Mouse (Mus musculus) hindbrain, embryonic 16.5 days (tissue): Measurements from ENCODE around the gene Treh. TPM values are rescaled to one million over a fixed set of nuclear protein-coding genes. Genes with fewer than 3 reads are reported as not detected.
A peak's percentile ranks its signal among the peaks of the same experiment; 100 is the strongest.

Source experiments
- ATAC-seq: fragments of 200-750 bp; cut with Nextera tagmentation; 2 replicates; pipeline ENCODE4 v1.8.0; 2017; ENCODE audit warnings: moderate TSS enrichment, moderate library complexity
- H3K27ac ChIP-seq: fragments of 300-500 bp; sonication (generic); 2 replicates; pipeline ENCODE4 v1.5.1; 2014; ENCODE audit warnings: low read depth, mild to moderate bottlenecking, control low read depth, low read length, moderate library complexity
- H3K27me3 ChIP-seq: fragments of 300-500 bp; sonication (generic); replicated peaks from 2 replicates; pipeline ENCODE4 v1.6.1; 2014; ENCODE audit warnings: low read length; ENCODE audit not compliant: control insufficient read depth, insufficient read depth
- H3K36me3 ChIP-seq: fragments of 300-500 bp; sonication (generic); 2 replicates; pipeline ENCODE4 v1.6.1; 2014; ENCODE audit warnings: mild to moderate bottlenecking, low read length, moderate library complexity, mixed read lengths; ENCODE audit not compliant: control insufficient read depth, insufficient read depth
- H3K4me1 ChIP-seq: fragments of 300-500 bp; sonication (generic); 2 replicates; pipeline ENCODE4 v1.6.1; 2014; ENCODE audit warnings: low read depth, low read length; ENCODE audit not compliant: control insufficient read depth, insufficient read depth
- H3K4me2 ChIP-seq: fragments of 300-500 bp; sonication (generic); 2 replicates; pipeline ENCODE4 v1.6.1; 2014; ENCODE audit warnings: mild to moderate bottlenecking, low read length, control low read depth, moderate library complexity
- H3K4me3 ChIP-seq: fragments of 300-500 bp; sonication (generic); 2 replicates; pipeline ENCODE4 v1.5.1; 2014; ENCODE audit warnings: mild to moderate bottlenecking, low read length, control low read depth, moderate library complexity
- H3K9ac ChIP-seq: fragments of 300-500 bp; sonication (generic); 2 replicates; pipeline ENCODE4 v1.6.1; 2014; ENCODE audit warnings: low read depth, mild to moderate bottlenecking, control low read depth, low read length, moderate library complexity
- H3K9me3 ChIP-seq: fragments of 300-500 bp; sonication (generic); 2 replicates; pipeline ENCODE4 v1.6.1; 2014; ENCODE audit warnings: mild to moderate bottlenecking, low read length, moderate library complexity; ENCODE audit not compliant: control insufficient read depth
- WGBS: fragments of 180-500 bp; shearing (Covaris S2); extraction: QIAGEN DNeasy Blood & Tissue Kit; methylation state at CpG from one replicate; pipeline ENCODE4 v1.1.7; 2014; 5-methylcytosine and 5-hydroxymethylcytosine counted together
- polyA plus RNA-seq: library from polyadenylated mRNA; unstranded; fragments of >200 nt; fragmentation: Nextera tagmentation; extraction: Ambion mirVana; gene quantifications from 2 replicates; pipeline ENCODE4 v1.2.1, GENCODE M21; 2015

Gene Treh
- polyA plus RNA-seq, 1 experiment from 2014 or later = not detected

DNA sequence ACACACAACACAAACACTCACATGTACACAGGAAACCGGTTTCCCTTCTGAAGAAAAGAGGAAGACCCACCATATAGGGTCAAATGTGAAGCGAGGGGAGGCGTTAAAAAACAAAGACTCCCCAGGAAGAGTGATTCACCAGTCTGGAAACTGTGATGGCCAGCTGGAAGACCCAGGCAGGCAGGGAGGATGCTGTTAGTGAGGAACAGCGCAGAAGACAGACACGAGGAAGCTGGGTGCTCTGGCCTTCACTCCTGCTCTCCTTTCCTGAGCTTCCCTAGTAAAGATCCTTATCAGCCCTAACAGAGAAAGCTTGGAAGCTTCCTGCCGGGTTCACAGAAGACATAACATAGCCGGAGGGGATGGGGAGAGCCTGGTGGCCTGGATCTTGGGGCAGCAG, 50.0 kb downstream of the Treh start:
- Histone ChIP-seq H3K36me3 (no peaks in the 10 kb centered on the region), H3K27me3 (no peaks in the 10 kb centered on the region), H3K4me2 (no peak overlapping the region), H3K9me3 (no peaks in the 10 kb centered on the region), H3K9ac (peak overlapping the region; percentile 7; the same call in 1 of the 2 replicates), H3K4me1 (peaks cover 62% of the 10 kb centered on the region), H3K27ac (peak overlapping the region; percentile 67), H3K4me3 (no peak overlapping the region)
- no peak for ATAC-seq
- 46% methylated on average over 7 of the region's 7 CpGs for WGBS

GRCm38 (mm10) chr9:44723521-44724041, 50.5 kb downstream of the Treh start:
- Histone ChIP-seq H3K9me3 (no peaks in the 10 kb centered on the region), H3K36me3 (no peaks in the 10 kb centered on the region), H3K4me3 (no peak overlapping the region), H3K27ac (peak overlapping the region; percentile 67), H3K27me3 (no peaks in the 10 kb centered on the region), H3K9ac (peak overlapping the region; percentile 7; the same call in 1 of the 2 replicates), H3K4me1 (peaks cover 60% of the 10 kb centered on the region), H3K4me2 (no peak overlapping the region)
- WGBS = 50% methylated on average over 11 of the region's 11 CpGs
- no peak for ATAC-seq

GRCm38 (mm10) chr9:44724223-44724622, 51.2 kb downstream of the Treh start:
- Histone ChIP-seq H3K4me1 (peaks cover 54% of the 10 kb centered on the region), H3K4me2 (no peak overlapping the region), H3K36me3 (no peaks in the 10 kb centered on the region), H3K9me3 (no peaks in the 10 kb centered on the region), H3K4me3 (no peak overlapping the region), H3K27me3 (no peaks in the 10 kb centered on the region), H3K9ac (no peak overlapping the region), H3K27ac (peak overlapping the region; percentile 67; the same call in 1 of the 2 replicates)
- peak; percentile 34; the same call in 1 of the 2 replicates for ATAC-seq
- 32% methylated on average over 6 of the region's 6 CpGs for WGBS

- WGBS = 38% methylated on average over 2 of the region's 2 CpGs
These were observed 51.6 kb downstream of the Treh start for GRCm38 (mm10) chr9:44724665-44725064.

DNA sequence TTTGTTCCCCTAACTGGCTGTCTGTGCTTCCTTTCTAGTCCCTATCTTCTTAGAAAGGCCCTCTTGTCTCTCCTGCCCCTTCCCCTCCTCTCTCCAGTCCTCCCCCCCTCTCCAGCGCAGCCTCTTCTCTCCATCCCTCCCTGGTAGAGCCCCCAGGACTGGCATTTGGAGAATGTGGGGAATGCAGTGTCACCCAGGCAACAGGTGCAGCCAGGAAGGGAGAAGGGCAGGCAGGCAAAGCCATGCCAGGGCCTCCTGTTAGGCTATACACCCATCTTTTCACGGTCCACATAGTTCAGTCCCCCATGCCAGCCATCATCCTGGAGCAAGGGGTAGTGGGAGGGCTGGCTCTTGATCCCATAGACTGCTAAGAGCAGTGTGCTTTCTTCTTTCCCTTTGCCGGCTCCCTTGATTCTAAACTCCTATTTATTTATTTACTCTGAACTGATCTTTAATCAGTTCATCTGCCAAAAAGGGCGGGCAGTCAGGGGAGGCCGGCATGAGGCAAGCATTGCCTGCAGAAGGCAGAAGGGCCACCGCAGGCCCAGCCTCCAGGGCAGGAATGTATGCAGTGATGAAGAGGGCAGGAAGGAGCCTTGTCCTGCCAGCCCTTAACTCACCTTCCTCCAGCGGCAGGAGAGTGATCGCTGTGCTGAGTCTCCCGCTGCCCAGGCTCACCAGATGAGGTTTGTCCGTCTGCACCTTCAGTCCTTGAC, 53.6 kb downstream of the Treh start:
- peaks cover 39% of the 10 kb centered on the region for H3K4me1 ChIP-seq
- no peaks in the 10 kb centered on the region for H3K27me3 ChIP-seq
- WGBS = 39% methylated on average over 10 of the region's 10 CpGs
- H3K4me3 ChIP-seq = no peak overlapping the region
- H3K36me3 ChIP-seq = no peaks in the 10 kb centered on the region
- H3K9ac ChIP-seq = peak overlapping the region; percentile 13; the same call in 1 of the 2 replicates
- no peak overlapping the region for H3K27ac ChIP-seq
- H3K4me2 ChIP-seq = no peak overlapping the region
- ATAC-seq = no peak
- no peaks in the 10 kb centered on the region for H3K9me3 ChIP-seq

More at GRCm38 (mm10) chr9:44724665-44725064, 51.6 kb downstream of the Treh start:
- no peak overlapping the region for H3K4me2 ChIP-seq
- no peaks in the 10 kb centered on the region for H3K9me3 ChIP-seq
- no peak overlapping the region for H3K9ac ChIP-seq
- H3K36me3 ChIP-seq = no peaks in the 10 kb centered on the region
- no peak for ATAC-seq
- peak overlapping the region; percentile 15; the same call in 1 of the 2 replicates for H3K27ac ChIP-seq
- H3K4me1 ChIP-seq = peaks cover 50% of the 10 kb centered on the region
- no peak overlapping the region for H3K4me3 ChIP-seq
- no peaks in the 10 kb centered on the region for H3K27me3 ChIP-seq

- Histone ChIP-seq H3K4me1 (peaks cover 31% of the 10 kb centered on the region), H3K36me3 (no peaks in the 10 kb centered on the region), H3K27ac (no peak overlapping the region), H3K27me3 (0 out of 2 replicates have a peak, but pooled peaks cover under 1% of the 10 kb centered on the region), H3K9me3 (no peaks in the 10 kb centered on the region), H3K4me2 (no peak overlapping the region), H3K4me3 (no peak overlapping the region), H3K9ac (no peak overlapping the region)
- WGBS = 64% methylated on average over 5 of the region's 5 CpGs
- no peak for ATAC-seq
These were observed 54.4 kb downstream of the Treh start for GRCm38 (mm10) chr9:44727441-44727840.

DNA sequence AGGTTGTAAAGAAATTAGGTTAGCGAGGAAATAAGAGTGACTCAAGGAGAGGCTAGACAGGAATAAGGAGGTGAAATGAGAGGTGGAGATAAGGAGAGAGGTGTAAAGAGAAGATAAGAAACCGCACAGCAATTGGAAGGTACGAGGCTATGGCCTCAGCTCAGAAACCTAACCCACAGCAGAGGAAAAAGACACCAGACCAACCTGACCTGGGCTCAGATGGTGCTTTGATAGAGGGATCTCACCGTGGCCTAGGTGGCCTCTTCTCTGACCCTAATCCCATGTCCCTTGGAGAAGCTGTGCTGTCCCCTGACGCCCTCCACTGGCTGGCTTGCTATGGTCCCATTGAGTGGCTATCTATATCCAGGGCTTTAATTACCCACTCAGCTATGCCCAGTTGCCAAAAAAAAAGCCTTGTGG, 59.1 kb downstream of the Treh start:
- H3K36me3 ChIP-seq = no peaks in the 10 kb centered on the region
- H3K9me3 ChIP-seq = no peaks in the 10 kb centered on the region
- H3K4me2 ChIP-seq = peak overlapping the region; percentile 26; the same call in 1 of the 2 replicates
- no peak overlapping the region for H3K4me3 ChIP-seq
- peaks cover 8% of the 10 kb centered on the region; the same call in 1 of the 2 replicates for H3K27me3 ChIP-seq
- H3K9ac ChIP-seq = no peak overlapping the region
- 80% methylated on average over 5 of the region's 5 CpGs for whole genome bisulfite sequencing
- H3K4me1 ChIP-seq = peaks cover 16% of the 10 kb centered on the region
- ATAC-seq = no peak
- no peak overlapping the region for H3K27ac ChIP-seq

DNA sequence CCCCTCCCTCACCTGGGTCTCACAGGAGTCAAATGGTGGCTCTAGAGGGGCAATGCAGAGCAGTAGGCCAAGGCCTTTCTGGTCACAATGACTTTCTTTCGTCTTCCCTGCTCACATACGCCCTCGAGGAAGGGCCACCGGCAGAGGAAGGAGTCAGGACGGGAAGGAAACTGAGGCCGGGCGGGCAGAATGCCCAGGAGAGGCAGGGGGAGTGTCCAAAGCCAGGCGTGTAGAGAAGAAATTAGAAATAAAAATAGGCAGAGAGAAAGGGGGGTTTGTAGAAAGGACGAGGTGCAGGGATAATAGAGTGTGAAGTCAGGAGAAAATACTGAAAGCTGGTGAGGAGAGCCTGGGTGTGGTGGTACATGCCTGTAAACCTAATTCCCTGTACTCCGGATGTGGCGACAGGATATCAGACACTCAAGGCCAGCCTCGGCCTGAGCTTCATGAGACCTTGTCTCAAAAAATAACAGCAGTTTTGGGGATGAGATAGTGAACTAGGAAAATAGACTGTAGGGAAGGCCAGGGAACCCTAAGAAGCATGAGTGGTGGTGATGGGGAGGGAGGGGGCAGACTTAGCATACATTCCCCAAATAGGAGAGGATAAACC, 60.0 kb downstream of the Treh start:
- Histone ChIP-seq H3K27ac (peak overlapping the region; percentile 71), H3K36me3 (no peaks in the 10 kb centered on the region), H3K4me2 (peak overlapping the region; percentile 100), H3K4me3 (peak overlapping the region; percentile 69), H3K9me3 (no peaks in the 10 kb centered on the region), H3K9ac (peak overlapping the region; percentile 80), H3K4me1 (peaks cover 15% of the 10 kb centered on the region), H3K27me3 (peaks cover 8% of the 10 kb centered on the region; the same call in 1 of the 2 replicates)
- WGBS = 58% methylated on average over 12 of the region's 12 CpGs
- no peak for ATAC-seq
